In the genomic region with DNA sequence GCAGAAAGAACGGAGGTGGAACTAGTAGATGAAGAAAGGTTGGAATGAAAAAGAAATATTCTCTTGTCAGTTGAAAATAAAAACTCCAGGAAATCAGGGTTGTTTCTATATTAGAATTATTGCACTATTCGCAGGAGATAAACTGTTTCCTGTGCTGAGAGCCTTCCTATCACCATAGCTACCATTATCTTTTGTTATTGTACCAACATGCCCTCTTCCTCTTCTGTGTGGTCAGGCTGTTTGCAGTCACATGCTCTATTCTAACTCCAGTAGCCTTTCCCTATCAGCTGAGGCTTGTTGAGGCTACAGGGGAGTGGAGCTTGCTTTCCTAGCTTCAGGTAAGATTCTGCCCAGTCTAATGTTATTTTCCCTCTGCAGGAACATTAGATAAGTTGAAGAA, we compare ENCODE assay signal across 12 mouse cellular contexts.
A peak's percentile ranks its signal among the peaks of the same experiment; 100 is the strongest.
DNase-seq lines count a peak whose midpoint lies in the region; ATAC-seq and TF ChIP-seq lines count a peak whose summit lies in the region.
"Had no signal": no experiment of that assay in that cellular context is flagged by ENCODE, and none has a peak within 500 bp of the region (broad histone marks: within the 10 kb centered on the region; RNA-seq: fewer than 3 reads in every experiment).

No protein-coding gene starts in this region.

- 52% methylated on average over 2 of the region's 2 CpGs for WGBS in heart, embryonic 11.5 days (ENCODE audit: insufficient replicate concordance)
- WGBS in lung, postnatal 0 days, result 42% methylated on average over 2 of the region's 2 CpGs
- WGBS in liver, adult 2 months, result 59% methylated on average over 2 of the region's 2 CpGs

- H3K9ac ChIP-seq in heart, embryonic 11.5 days (ENCODE audit: low read depth, low read length), result no peak overlapping the region
- no peak overlapping the region for H3K9ac ChIP-seq in lung, postnatal 0 days (replicated peaks; ENCODE audit: low read depth)
- no peak overlapping the region for H3K9ac ChIP-seq in liver, adult 2 months (ENCODE audit: low read depth, low read length)

- H3K4me2 ChIP-seq in heart, embryonic 11.5 days, result no peak overlapping the region
- no peak overlapping the region for H3K4me2 ChIP-seq in lung, postnatal 0 days (replicated peaks; ENCODE audit: low read depth, low read length)

- no peaks in the 10 kb centered on the region for H3K27me3 ChIP-seq in heart, embryonic 11.5 days (ENCODE audit: control insufficient read depth, insufficient read depth, low read length)
- no peaks in the 10 kb centered on the region for H3K27me3 ChIP-seq in lung, postnatal 0 days (replicated peaks; ENCODE audit: insufficient read depth, low read length)
- no peaks in the 10 kb centered on the region for H3K27me3 ChIP-seq in liver, adult 2 months (ENCODE audit: control insufficient read depth, insufficient read depth, low read length)

- peaks cover 6% of the 10 kb centered on the region; the same call in 1 of the 2 replicates for H3K4me1 ChIP-seq in heart, embryonic 11.5 days (ENCODE audit: control insufficient read depth, insufficient read depth, low read length)
- H3K4me1 ChIP-seq in lung, postnatal 0 days (ENCODE audit: insufficient read depth, low read depth, low read length), result peaks cover 11% of the 10 kb centered on the region; the same call in 1 of the 2 replicates
- no peaks in the 10 kb centered on the region for H3K4me1 ChIP-seq in liver, adult 2 months (ENCODE audit: control insufficient read depth, insufficient read depth, low read length)
- H3K4me1 ChIP-seq: forebrain, embryonic 10.5 days had no signal

- H3K36me3 ChIP-seq in heart, embryonic 11.5 days (ENCODE audit: control insufficient read depth, insufficient read depth, low read length), result no peaks in the 10 kb centered on the region
- no peaks in the 10 kb centered on the region for H3K36me3 ChIP-seq in lung, postnatal 0 days (ENCODE audit: insufficient read depth, low read length)
- H3K36me3 ChIP-seq in liver, adult 2 months (ENCODE audit: control insufficient read depth, insufficient read depth, low read length), result no peaks in the 10 kb centered on the region
- H3K36me3 ChIP-seq: forebrain, embryonic 10.5 days had no signal

- TF ChIP-seq POLR2A in liver, adult 2 months (IDR thresholded peaks at IDR 0.05; ENCODE audit: extremely low read depth, insufficient read depth, low read length), result no peak

- no peak for DNase-seq in heart, postnatal 4 days
- peak; percentile 64 for DNase-seq in lung, postnatal 0 days (ENCODE audit: low spot score)
- DNase-seq in lung, adult 18-20 months, result no peak
- DNase-seq in liver, adult 2 months (ENCODE audit: extremely low read depth, low read depth, low spot score), result peak; percentile 19
- no peak for DNase-seq in left cerebral cortex, adult 8-10 months (ENCODE audit: low spot score in 2 of 2)
- DNase-seq: adrenal gland, postnatal 10 days; cerebellum, postnatal 10 days; right cerebral cortex, adult 18-20 months had no signal

- no peaks in the 10 kb centered on the region for H3K79me2 ChIP-seq in liver, adult 2 months (ENCODE audit: control insufficient read depth, insufficient read depth, low read length)

- peak; percentile 65 for ATAC-seq in heart, embryonic 11.5 days (replicated peaks; ENCODE audit: insufficient number of reproducible peaks, low FRiP score, low TSS enrichment)
- ATAC-seq in lung, postnatal 0 days, result peak; percentile 76
- peak; percentile 84 for ATAC-seq in megakaryocyte progenitor cell, adult 5-6 weeks (replicated peaks; ENCODE audit: poor library complexity)
- no peak for ATAC-seq in frontal cortex, adult (ENCODE audit: low TSS enrichment)

- TF ChIP-seq CTCF in lung, postnatal 0 days (IDR thresholded peaks at IDR 0.05), result no peak
- TF ChIP-seq CTCF in liver, adult 2 months (IDR thresholded peaks at IDR 0.05; ENCODE audit: low read depth, low read length), result no peak

- no peak for TF ChIP-seq EP300 in lung, postnatal 0 days (IDR thresholded peaks at IDR 0.05)

- H3K27ac ChIP-seq in heart, embryonic 11.5 days (ENCODE audit: low read depth, low read length), result no peak overlapping the region; the same call in 1 of the 2 replicates
- peak overlapping the region; percentile 60; the same call in 1 of the 2 replicates for H3K27ac ChIP-seq in lung, postnatal 0 days (ENCODE audit: low read length)
- no peak overlapping the region for H3K27ac ChIP-seq in liver, adult 2 months (replicated peaks; ENCODE audit: insufficient read depth, low read depth, low read length)
- H3K27ac ChIP-seq: forebrain, embryonic 10.5 days had no signal

- H3K4me3 ChIP-seq in heart, embryonic 11.5 days (ENCODE audit: low read depth, low read length), result no peak overlapping the region
- no peak overlapping the region for H3K4me3 ChIP-seq in lung, postnatal 0 days (ENCODE audit: low read depth, low read length)
- H3K4me3 ChIP-seq in liver, adult 2 months (ENCODE audit: insufficient read depth, low read depth, low read length), result no peak overlapping the region
- H3K4me3 ChIP-seq: forebrain, embryonic 10.5 days had no signal

- no peaks in the 10 kb centered on the region for H3K9me3 ChIP-seq in heart, embryonic 11.5 days (replicated peaks; ENCODE audit: control insufficient read depth, low read length)
- H3K9me3 ChIP-seq in lung, postnatal 0 days (ENCODE audit: low read length), result no peaks in the 10 kb centered on the region
- H3K9me3 ChIP-seq: forebrain, embryonic 10.5 days had no signal

Comparison
In these comparisons a context has a peak if more than half of its experiments do, and no peak if none do; other contexts are left out.
1. DNase-seq: peak in lung, postnatal 0 days (single experiment) and liver, adult 2 months (single experiment); none in heart, postnatal 4 days (single experiment), lung, adult 18-20 months (0 of 2) and left cerebral cortex, adult 8-10 months (0 of 2).